Mouse (Mus musculus): ENCODE measurements around the gene Muc15. TPM values are rescaled to one million over a fixed set of nuclear protein-coding genes. Genes with fewer than 3 reads are reported as not detected.

Muc15 gene
- polyA plus RNA-seq, 1 experiment from 2014 or later: not detected

Other genes with a start within 250 kb of the Muc15 start
- gene Slc5a12, start 124.0 kb upstream of the Muc15 start, polyA plus RNA-seq (2016; fragmentation: Nextera tagmentation; extraction: Ambion mirVana): not detected in 2 replicates
- gene Ano3, start 229.6 kb downstream of the Muc15 start, polyA plus RNA-seq (2016; fragmentation: Nextera tagmentation; extraction: Ambion mirVana): 1.0 and 1.4 TPM in 2 replicates